Mouse (Mus musculus): Measurements from ENCODE around the gene Rad23b. TPM values are rescaled to one million over a fixed set of nuclear protein-coding genes. Genes with fewer than 3 reads are reported as not detected.

Rad23b gene
- polyA plus RNA-seq, 1 experiment, result 212 TPM

DNA sequence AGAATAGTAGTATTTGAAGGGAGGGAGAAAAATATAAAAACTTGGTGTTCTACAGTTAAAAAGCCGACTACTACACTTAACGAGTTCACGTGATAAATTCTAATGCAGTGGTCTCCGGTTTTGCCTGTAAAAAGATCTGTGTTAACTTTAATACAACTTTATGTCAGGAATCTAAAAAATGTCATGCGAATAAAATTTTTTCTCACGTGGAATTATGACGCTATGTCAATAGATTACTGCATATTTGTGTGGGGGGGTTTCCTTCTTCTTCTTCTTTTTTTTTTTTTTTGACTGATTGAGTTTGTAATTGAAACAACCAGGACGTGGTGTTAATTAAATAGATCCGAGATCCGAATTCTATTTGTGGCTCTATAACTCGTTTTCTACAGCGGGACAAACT is 1.2 kb downstream of the Rad23b start:
- DNase-seq, result no peak
- TF ChIP-seq POLR2A (IDR thresholded peaks at IDR 0.05; ENCODE audit: borderline replicate concordance, extremely low read depth, low read depth, low read length) (no peak), CTCF (IDR thresholded peaks at IDR 0.05; ENCODE audit: insufficient read depth, low read length) (no peak)
- Histone ChIP-seq H3K4me1 (ENCODE audit: control insufficient read depth, insufficient read depth, low read length) (peaks cover 12% of the 10 kb centered on the region), H3K4me3 (replicated peaks; ENCODE audit: extremely low read depth, low read depth, low read length) (peak overlapping the region; percentile 69)
- WGBS, result 10% methylated on average over 12 of the region's 12 CpGs

GRCm38 (mm10) chr4:55351860-55352259 is 2.0 kb downstream of the Rad23b start:
- Histone ChIP-seq H3K4me1 (ENCODE audit: control insufficient read depth, insufficient read depth, low read length) (peaks cover 12% of the 10 kb centered on the region), H3K4me3 (replicated peaks; ENCODE audit: extremely low read depth, low read depth, low read length) (no peak overlapping the region)
- TF ChIP-seq CTCF (IDR thresholded peaks at IDR 0.05; ENCODE audit: insufficient read depth, low read length) (no peak), POLR2A (IDR thresholded peaks at IDR 0.05; ENCODE audit: borderline replicate concordance, extremely low read depth, low read depth, low read length) (no peak)
- no peak for DNase-seq

DNA sequence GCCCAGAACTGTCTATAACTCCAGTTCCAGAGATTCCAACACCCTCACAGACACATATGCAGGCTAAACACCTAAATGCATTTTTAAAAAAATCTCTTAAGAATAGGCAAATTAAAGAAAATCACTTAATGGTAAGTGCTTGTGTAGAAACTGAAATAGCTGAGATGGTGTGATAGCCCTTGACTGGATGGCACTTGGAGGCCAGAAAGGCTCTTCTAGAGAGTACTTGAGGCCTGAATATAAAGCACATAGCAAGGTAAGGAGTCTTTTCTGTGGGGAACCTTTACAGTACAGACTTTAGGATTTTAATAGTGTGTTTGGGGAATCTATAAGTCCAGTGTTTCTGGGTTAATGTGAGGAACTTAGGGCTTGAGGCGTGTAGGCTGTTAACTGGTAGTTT is 4.2 kb downstream of the Rad23b start:
- Histone ChIP-seq H3K4me1 (ENCODE audit: control insufficient read depth, insufficient read depth, low read length) (peaks cover 10% of the 10 kb centered on the region), H3K4me3 (replicated peaks; ENCODE audit: extremely low read depth, low read depth, low read length) (no peak overlapping the region)
- DNase-seq, result no peak
- TF ChIP-seq CTCF (IDR thresholded peaks at IDR 0.05; ENCODE audit: insufficient read depth, low read length) (no peak), POLR2A (IDR thresholded peaks at IDR 0.05; ENCODE audit: borderline replicate concordance, extremely low read depth, low read depth, low read length) (no peak)
- WGBS, result 66% methylated on average over 1 of the region's 1 CpGs

GRCm38 (mm10) chr4:55355845-55356244 is 6.0 kb downstream of the Rad23b start:
- no peak for DNase-seq
- Histone ChIP-seq H3K4me3 (replicated peaks; ENCODE audit: extremely low read depth, low read depth, low read length) (no peak overlapping the region), H3K4me1 (ENCODE audit: control insufficient read depth, insufficient read depth, low read length) (peaks cover 10% of the 10 kb centered on the region)
- 61% methylated on average over 1 of the region's 1 CpGs for WGBS
- TF ChIP-seq CTCF (IDR thresholded peaks at IDR 0.05; ENCODE audit: insufficient read depth, low read length), result no peak
- TF ChIP-seq POLR2A (IDR thresholded peaks at IDR 0.05; ENCODE audit: borderline replicate concordance, extremely low read depth, low read depth, low read length), result no peak

GRCm38 (mm10) chr4:55356726-55357125 is 6.9 kb downstream of the Rad23b start:
- 70% methylated on average over 3 of the region's 3 CpGs for WGBS
- Histone ChIP-seq H3K4me1 (ENCODE audit: control insufficient read depth, insufficient read depth, low read length) (peaks cover 10% of the 10 kb centered on the region), H3K4me3 (replicated peaks; ENCODE audit: extremely low read depth, low read depth, low read length) (no peak overlapping the region)
- no peak for TF ChIP-seq CTCF (IDR thresholded peaks at IDR 0.05; ENCODE audit: insufficient read depth, low read length)
- no peak for TF ChIP-seq POLR2A (IDR thresholded peaks at IDR 0.05; ENCODE audit: borderline replicate concordance, extremely low read depth, low read depth, low read length)
- no peak for DNase-seq

GRCm38 (mm10) chr4:55363866-55364265 is 14.0 kb downstream of the Rad23b start:
- Histone ChIP-seq H3K4me1 (ENCODE audit: control insufficient read depth, insufficient read depth, low read length) (peaks cover 4% of the 10 kb centered on the region), H3K4me3 (replicated peaks; ENCODE audit: extremely low read depth, low read depth, low read length) (no peak overlapping the region)
- WGBS, result 90% methylated on average over 4 of the region's 4 CpGs
- no peak for TF ChIP-seq POLR2A (IDR thresholded peaks at IDR 0.05; ENCODE audit: borderline replicate concordance, extremely low read depth, low read depth, low read length)
- TF ChIP-seq CTCF (IDR thresholded peaks at IDR 0.05; ENCODE audit: insufficient read depth, low read length), result no peak
- DNase-seq, result no peak

DNA sequence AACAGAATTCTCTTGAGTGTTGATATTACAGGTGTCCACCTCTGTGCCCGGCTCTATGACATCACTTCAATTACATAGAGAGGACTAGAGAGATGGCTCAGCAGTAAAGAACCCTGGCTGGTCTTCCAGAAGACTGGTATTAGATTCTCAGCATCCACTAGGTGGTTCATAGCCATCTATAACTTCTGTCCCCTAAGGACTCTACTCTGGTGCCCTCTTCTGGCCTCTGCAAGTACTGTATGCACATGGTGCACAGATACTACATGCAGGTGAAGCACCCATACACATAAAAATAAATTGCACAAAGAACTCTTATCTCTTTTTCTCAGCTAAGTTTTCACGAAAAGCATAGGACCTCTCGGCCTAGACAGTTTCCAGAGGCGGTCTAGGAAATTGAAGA is 14.5 kb downstream of the Rad23b start:
- WGBS, result 97% methylated on average over 4 of the region's 4 CpGs
- no peak for DNase-seq
- Histone ChIP-seq H3K4me3 (replicated peaks; ENCODE audit: extremely low read depth, low read depth, low read length) (no peak overlapping the region), H3K4me1 (ENCODE audit: control insufficient read depth, insufficient read depth, low read length) (peaks cover 4% of the 10 kb centered on the region)
- TF ChIP-seq POLR2A (IDR thresholded peaks at IDR 0.05; ENCODE audit: borderline replicate concordance, extremely low read depth, low read depth, low read length) (no peak), CTCF (IDR thresholded peaks at IDR 0.05; ENCODE audit: insufficient read depth, low read length) (no peak)

DNA sequence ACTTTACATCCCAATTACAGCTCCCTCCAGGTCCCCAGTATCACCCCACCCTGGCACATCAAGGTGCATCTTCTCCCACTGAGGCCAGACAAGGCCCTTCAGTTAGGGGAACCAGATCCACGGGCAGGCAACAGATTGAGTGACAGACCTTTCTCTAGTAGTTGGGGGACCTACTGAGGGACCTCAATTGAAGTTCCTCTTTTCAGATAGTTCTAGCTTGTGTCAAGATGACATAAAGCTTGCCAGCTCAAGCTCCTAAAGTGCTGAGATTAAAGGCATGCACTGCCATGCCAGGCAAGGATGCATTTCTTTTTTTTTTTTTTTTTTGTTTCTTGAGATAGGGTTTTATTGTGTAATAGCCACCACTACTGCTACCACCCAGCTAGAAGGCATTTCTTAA is 16.2 kb downstream of the Rad23b start:
- Histone ChIP-seq H3K4me3 (replicated peaks; ENCODE audit: extremely low read depth, low read depth, low read length) (no peak overlapping the region), H3K4me1 (ENCODE audit: control insufficient read depth, insufficient read depth, low read length) (peaks cover 4% of the 10 kb centered on the region)
- 46% methylated on average over 1 of the region's 1 CpGs for WGBS
- TF ChIP-seq CTCF (IDR thresholded peaks at IDR 0.05; ENCODE audit: insufficient read depth, low read length), result no peak
- no peak for TF ChIP-seq POLR2A (IDR thresholded peaks at IDR 0.05; ENCODE audit: borderline replicate concordance, extremely low read depth, low read depth, low read length)
- no peak for DNase-seq

DNA sequence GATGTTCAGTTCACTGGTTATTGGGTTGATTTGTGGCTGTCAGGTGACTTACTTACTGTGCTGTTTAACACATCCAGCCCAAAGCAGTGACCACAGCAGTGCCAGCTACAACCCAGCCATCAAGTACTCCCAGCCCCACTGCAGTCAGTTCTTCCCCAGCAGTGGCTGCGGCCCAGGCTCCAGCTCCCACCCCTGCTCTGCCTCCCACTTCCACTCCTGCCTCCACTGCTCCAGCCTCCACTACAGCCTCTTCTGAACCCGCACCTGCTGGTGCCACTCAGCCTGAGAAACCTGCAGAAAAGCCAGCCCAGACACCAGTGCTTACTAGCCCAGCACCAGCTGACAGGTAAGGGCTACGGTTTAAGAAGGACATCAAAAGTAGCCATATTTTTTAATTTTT is 20.3 kb downstream of the Rad23b start:
- Histone ChIP-seq H3K4me3 (replicated peaks; ENCODE audit: extremely low read depth, low read depth, low read length) (no peak overlapping the region), H3K4me1 (ENCODE audit: control insufficient read depth, insufficient read depth, low read length) (peaks cover 4% of the 10 kb centered on the region)
- WGBS, result 97% methylated on average over 3 of the region's 3 CpGs
- TF ChIP-seq CTCF (IDR thresholded peaks at IDR 0.05; ENCODE audit: insufficient read depth, low read length), result no peak
- no peak for TF ChIP-seq POLR2A (IDR thresholded peaks at IDR 0.05; ENCODE audit: borderline replicate concordance, extremely low read depth, low read depth, low read length)
- no peak for DNase-seq

DNA sequence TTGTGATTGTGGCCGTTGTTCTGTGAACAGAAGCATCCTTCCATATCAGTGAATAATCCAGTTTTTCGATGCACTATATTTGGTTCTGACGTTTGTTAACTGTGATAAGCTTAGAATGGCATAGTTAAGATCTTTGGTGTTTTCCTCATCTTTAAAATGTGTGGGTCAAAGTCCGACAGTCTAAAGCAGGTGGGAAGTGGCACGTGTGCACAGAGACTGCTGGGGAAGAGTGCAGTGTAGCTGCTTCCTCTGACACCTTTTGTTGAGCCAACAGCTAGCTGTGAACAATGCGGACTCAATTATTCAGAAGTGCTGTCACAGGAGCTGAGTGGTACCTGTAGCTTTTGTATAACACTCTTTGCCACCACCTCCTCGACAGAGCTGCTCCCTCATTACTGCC is 21.5 kb downstream of the Rad23b start:
- DNase-seq, result no peak
- 74% methylated on average over 7 of the region's 7 CpGs for WGBS
- Histone ChIP-seq H3K4me1 (ENCODE audit: control insufficient read depth, insufficient read depth, low read length) (no peaks in the 10 kb centered on the region), H3K4me3 (replicated peaks; ENCODE audit: extremely low read depth, low read depth, low read length) (no peak overlapping the region)
- TF ChIP-seq CTCF (IDR thresholded peaks at IDR 0.05; ENCODE audit: insufficient read depth, low read length) (no peak), POLR2A (IDR thresholded peaks at IDR 0.05; ENCODE audit: borderline replicate concordance, extremely low read depth, low read depth, low read length) (no peak)

All from lung, adult 2 months (tissue).